Mouse (Mus musculus): ENCODE measurements around the gene Mlst8. TPM values are rescaled to one million over a fixed set of nuclear protein-coding genes. Genes with fewer than 3 reads are reported as not detected.

Mlst8 gene
- polyA plus RNA-seq, 1 experiment from 2014 or later, result 35.5 TPM

GRCm38 (mm10) chr17:24485090-24485860 is 6.4 kb upstream of the Mlst8 start:
- Histone ChIP-seq H3K4me2 (peak overlapping the region; percentile 21; the same call in 1 of the 2 replicates), H3K4me3 (no peak overlapping the region), H3K4me1 (replicated peaks) (peaks cover 33% of the 10 kb centered on the region), H3K36me3 (no peaks in the 10 kb centered on the region), H3K27me3 (0 out of 2 replicates have a peak, but pooled peaks cover 4% of the 10 kb centered on the region), H3K9ac (peak overlapping the region; percentile 58), H3K27ac (peak overlapping the region; percentile 85), H3K9me3 (no peaks in the 10 kb centered on the region)
- ATAC-seq (ENCODE audit: low FRiP score), result no peak
- WGBS, result 46% methylated on average over 10 of the region's 11 CpGs

GRCm38 (mm10) chr17:24483495-24483894 is 4.6 kb upstream of the Mlst8 start:
- Histone ChIP-seq H3K36me3 (no peaks in the 10 kb centered on the region), H3K4me1 (replicated peaks) (peaks cover 28% of the 10 kb centered on the region), H3K27ac (no peak overlapping the region), H3K9me3 (no peaks in the 10 kb centered on the region), H3K9ac (no peak overlapping the region), H3K4me3 (no peak overlapping the region), H3K27me3 (0 out of 2 replicates have a peak, but pooled peaks cover 4% of the 10 kb centered on the region), H3K4me2 (no peak overlapping the region)
- no peak for ATAC-seq (ENCODE audit: low FRiP score)
- WGBS, result 64% methylated on average over 3 of the region's 3 CpGs

- Histone ChIP-seq H3K36me3 (peaks cover 11% of the 10 kb centered on the region), H3K9ac (no peak overlapping the region), H3K4me2 (no peak overlapping the region), H3K27me3 (no peaks in the 10 kb centered on the region), H3K27ac (no peak overlapping the region), H3K4me3 (no peak overlapping the region), H3K9me3 (no peaks in the 10 kb centered on the region), H3K4me1 (replicated peaks) (peaks cover 31% of the 10 kb centered on the region)
- WGBS, result 95% methylated on average over 20 of the region's 20 CpGs
- no peak for ATAC-seq (ENCODE audit: low FRiP score)
These were observed 2.3 kb upstream of the Mlst8 start for GRCm38 (mm10) chr17:24481027-24481815.

- Histone ChIP-seq H3K4me2 (0 out of 2 replicates have a peak overlapping the region, but pooled peaks have one; percentile 8), H3K4me1 (replicated peaks) (peaks cover 25% of the 10 kb centered on the region), H3K4me3 (no peak overlapping the region), H3K27ac (peak overlapping the region; percentile 18; the same call in 1 of the 2 replicates), H3K36me3 (peaks cover 20% of the 10 kb centered on the region), H3K9ac (no peak overlapping the region), H3K27me3 (no peaks in the 10 kb centered on the region), H3K9me3 (no peaks in the 10 kb centered on the region)
- no peak for ATAC-seq (ENCODE audit: low FRiP score)
- 41% methylated on average over 3 of the region's 3 CpGs for WGBS
These were observed 1.4 kb upstream of the Mlst8 start for GRCm38 (mm10) chr17:24480201-24480826.

GRCm38 (mm10) chr17:24479431-24479830 is 553 bp upstream of the Mlst8 start:
- no peaks in the 10 kb centered on the region for H3K9me3 ChIP-seq
- H3K36me3 ChIP-seq, result peaks cover 29% of the 10 kb centered on the region
- no peak for ATAC-seq (ENCODE audit: low FRiP score)
- 33% methylated on average over 1 of the region's 1 CpGs for WGBS
- peak overlapping the region; percentile 74 for H3K4me3 ChIP-seq
- H3K27me3 ChIP-seq, result no peaks in the 10 kb centered on the region
- H3K4me2 ChIP-seq, result peak overlapping the region; percentile 73; the same call in 1 of the 2 replicates
- peaks cover 25% of the 10 kb centered on the region for H3K4me1 ChIP-seq (replicated peaks)
- H3K27ac ChIP-seq, result no peak overlapping the region
- no peak overlapping the region for H3K9ac ChIP-seq

GRCm38 (mm10) chr17:24477985-24478600 is 785 bp downstream of the Mlst8 start:
- H3K27ac ChIP-seq, result peak overlapping the region; percentile 98
- 54% methylated on average over 11 of the region's 11 CpGs for WGBS
- ATAC-seq (ENCODE audit: low FRiP score), result peak; percentile 12; the same call in 1 of the 2 replicates
- H3K4me2 ChIP-seq, result peak overlapping the region; percentile 73
- peak overlapping the region; percentile 86 for H3K9ac ChIP-seq
- peaks cover 38% of the 10 kb centered on the region for H3K4me1 ChIP-seq (replicated peaks)
- H3K9me3 ChIP-seq, result no peaks in the 10 kb centered on the region
- no peaks in the 10 kb centered on the region for H3K27me3 ChIP-seq
- H3K36me3 ChIP-seq, result peaks cover 39% of the 10 kb centered on the region
- H3K4me3 ChIP-seq, result peak overlapping the region; percentile 74

- Histone ChIP-seq H3K36me3 (peaks cover 39% of the 10 kb centered on the region), H3K4me3 (0 out of 2 replicates have a peak overlapping the region, but pooled peaks have one; percentile 74), H3K9me3 (no peaks in the 10 kb centered on the region), H3K9ac (peak overlapping the region; percentile 86), H3K27me3 (no peaks in the 10 kb centered on the region), H3K27ac (no peak overlapping the region), H3K4me1 (replicated peaks) (peaks cover 46% of the 10 kb centered on the region), H3K4me2 (peak overlapping the region; percentile 73)
- ATAC-seq (ENCODE audit: low FRiP score), result no peak
- 93% methylated on average over 20 of the region's 20 CpGs for WGBS
These were observed 1.6 kb downstream of the Mlst8 start for GRCm38 (mm10) chr17:24477053-24477984.

- 90% methylated on average over 10 of the region's 10 CpGs for WGBS
- peaks cover 57% of the 10 kb centered on the region for H3K4me1 ChIP-seq (replicated peaks)
- H3K27me3 ChIP-seq, result no peaks in the 10 kb centered on the region
- no peak overlapping the region for H3K4me2 ChIP-seq
- 0 out of 2 replicates have a peak overlapping the region, but pooled peaks have one; percentile 19 for H3K9ac ChIP-seq
- no peak overlapping the region for H3K4me3 ChIP-seq
- peaks cover 39% of the 10 kb centered on the region for H3K36me3 ChIP-seq
- no peak for ATAC-seq (ENCODE audit: low FRiP score)
- H3K9me3 ChIP-seq, result no peaks in the 10 kb centered on the region
- no peak overlapping the region for H3K27ac ChIP-seq
These were observed 2.7 kb downstream of the Mlst8 start for GRCm38 (mm10) chr17:24476022-24476776.

- peaks cover 63% of the 10 kb centered on the region for H3K4me1 ChIP-seq (replicated peaks)
- no peaks in the 10 kb centered on the region for H3K9me3 ChIP-seq
- no peak overlapping the region for H3K4me3 ChIP-seq
- H3K4me2 ChIP-seq, result no peak overlapping the region
- no peak overlapping the region for H3K27ac ChIP-seq
- ATAC-seq (ENCODE audit: low FRiP score), result no peak
- peaks cover 39% of the 10 kb centered on the region for H3K36me3 ChIP-seq
- no peaks in the 10 kb centered on the region for H3K27me3 ChIP-seq
- no peak overlapping the region for H3K9ac ChIP-seq
- 91% methylated on average over 6 of the region's 6 CpGs for WGBS
These were observed 3.3 kb downstream of the Mlst8 start for GRCm38 (mm10) chr17:24475586-24475985.

- Histone ChIP-seq H3K4me1 (replicated peaks) (peaks cover 56% of the 10 kb centered on the region), H3K4me3 (no peak overlapping the region), H3K9ac (0 out of 2 replicates have a peak overlapping the region, but pooled peaks have one; percentile 19), H3K27ac (no peak overlapping the region), H3K9me3 (no peaks in the 10 kb centered on the region), H3K4me2 (no peak overlapping the region), H3K36me3 (peaks cover 39% of the 10 kb centered on the region), H3K27me3 (no peaks in the 10 kb centered on the region)
- no peak for ATAC-seq (ENCODE audit: low FRiP score)
- 88% methylated on average over 5 of the region's 5 CpGs for WGBS
These were observed 4.3 kb downstream of the Mlst8 start for GRCm38 (mm10) chr17:24474557-24474956.

Data from hindbrain, embryonic 13.5 days (tissue).